Mouse (Mus musculus): ENCODE data around the gene Dmc1. TPM values are rescaled to one million over a fixed set of nuclear protein-coding genes. Genes with fewer than 3 reads are reported as not detected.

Gene Dmc1
- polyA plus RNA-seq, 1 experiment: 0.74 TPM

GRCm38 (mm10) chr15:79630471-79630870 lies 25.6 kb upstream of the Dmc1 start:
- Histone ChIP-seq H3K27me3 (ENCODE audit: control insufficient read depth, insufficient read depth, low read length) (no peaks in the 10 kb centered on the region), H3K4me1 (replicated peaks; ENCODE audit: control insufficient read depth, insufficient read depth, low read length) (no peaks in the 10 kb centered on the region), H3K27ac (ENCODE audit: control insufficient read depth, insufficient read depth, low read length) (no peak overlapping the region), H3K36me3 (ENCODE audit: control insufficient read depth, insufficient read depth, low read length) (no peaks in the 10 kb centered on the region), H3K4me3 (ENCODE audit: control insufficient read depth, insufficient read depth, low read length) (no peak overlapping the region)
- TF ChIP-seq CTCF (IDR thresholded peaks at IDR 0.05; ENCODE audit: borderline replicate concordance, control insufficient read depth, extremely low read depth, insufficient read depth, low read length, poor library complexity) (no peak), POLR2A (IDR thresholded peaks at IDR 0.05; ENCODE audit: control insufficient read depth, extremely low read depth, insufficient read depth, low read length, poor library complexity) (no peak)
- no peak for DNase-seq
- 98% methylated on average over 2 of the region's 2 CpGs for WGBS

GRCm38 (mm10) chr15:79619770-79620414 lies 15.0 kb upstream of the Dmc1 start:
- no peak for DNase-seq
- TF ChIP-seq CTCF (IDR thresholded peaks at IDR 0.05; ENCODE audit: borderline replicate concordance, control insufficient read depth, extremely low read depth, insufficient read depth, low read length, poor library complexity) (no peak), POLR2A (IDR thresholded peaks at IDR 0.05; ENCODE audit: control insufficient read depth, extremely low read depth, insufficient read depth, low read length, poor library complexity) (no peak)
- H3K4me1 ChIP-seq (replicated peaks; ENCODE audit: control insufficient read depth, insufficient read depth, low read length): no peaks in the 10 kb centered on the region
- H3K4me3 ChIP-seq (ENCODE audit: control insufficient read depth, insufficient read depth, low read length): no peak overlapping the region
- no peaks in the 10 kb centered on the region for H3K36me3 ChIP-seq (ENCODE audit: control insufficient read depth, insufficient read depth, low read length)
- no peak overlapping the region for H3K27ac ChIP-seq (ENCODE audit: control insufficient read depth, insufficient read depth, low read length)
- WGBS: 95% methylated on average over 11 of the region's 11 CpGs
- no peaks in the 10 kb centered on the region for H3K27me3 ChIP-seq (ENCODE audit: control insufficient read depth, insufficient read depth, low read length)

- no peak for DNase-seq
- Histone ChIP-seq H3K27me3 (ENCODE audit: control insufficient read depth, insufficient read depth, low read length) (no peaks in the 10 kb centered on the region), H3K36me3 (ENCODE audit: control insufficient read depth, insufficient read depth, low read length) (no peaks in the 10 kb centered on the region), H3K4me3 (ENCODE audit: control insufficient read depth, insufficient read depth, low read length) (no peak overlapping the region), H3K27ac (ENCODE audit: control insufficient read depth, insufficient read depth, low read length) (no peak overlapping the region), H3K4me1 (replicated peaks; ENCODE audit: control insufficient read depth, insufficient read depth, low read length) (no peaks in the 10 kb centered on the region)
- TF ChIP-seq POLR2A (IDR thresholded peaks at IDR 0.05; ENCODE audit: control insufficient read depth, extremely low read depth, insufficient read depth, low read length, poor library complexity) (no peak), CTCF (IDR thresholded peaks at IDR 0.05; ENCODE audit: borderline replicate concordance, control insufficient read depth, extremely low read depth, insufficient read depth, low read length, poor library complexity) (no peak)
- 17% methylated on average over 7 of the region's 7 CpGs for WGBS
Observed at GRCm38 (mm10) chr15:79618456-79618855, 13.5 kb upstream of the Dmc1 start.

- TF ChIP-seq CTCF (IDR thresholded peaks at IDR 0.05; ENCODE audit: borderline replicate concordance, control insufficient read depth, extremely low read depth, insufficient read depth, low read length, poor library complexity) (no peak), POLR2A (IDR thresholded peaks at IDR 0.05; ENCODE audit: control insufficient read depth, extremely low read depth, insufficient read depth, low read length, poor library complexity) (no peak)
- Histone ChIP-seq H3K36me3 (ENCODE audit: control insufficient read depth, insufficient read depth, low read length) (no peaks in the 10 kb centered on the region), H3K27ac (ENCODE audit: control insufficient read depth, insufficient read depth, low read length) (no peak overlapping the region), H3K4me3 (ENCODE audit: control insufficient read depth, insufficient read depth, low read length) (no peak overlapping the region), H3K4me1 (replicated peaks; ENCODE audit: control insufficient read depth, insufficient read depth, low read length) (no peaks in the 10 kb centered on the region), H3K27me3 (ENCODE audit: control insufficient read depth, insufficient read depth, low read length) (no peaks in the 10 kb centered on the region)
- no peak for DNase-seq
- 95% methylated on average over 11 of the region's 11 CpGs for WGBS
Observed at GRCm38 (mm10) chr15:79617135-79617534, 12.2 kb upstream of the Dmc1 start.

GRCm38 (mm10) chr15:79616729-79617128 lies 11.8 kb upstream of the Dmc1 start:
- Histone ChIP-seq H3K27me3 (ENCODE audit: control insufficient read depth, insufficient read depth, low read length) (no peaks in the 10 kb centered on the region), H3K4me3 (ENCODE audit: control insufficient read depth, insufficient read depth, low read length) (no peak overlapping the region), H3K27ac (ENCODE audit: control insufficient read depth, insufficient read depth, low read length) (no peak overlapping the region), H3K4me1 (replicated peaks; ENCODE audit: control insufficient read depth, insufficient read depth, low read length) (no peaks in the 10 kb centered on the region), H3K36me3 (ENCODE audit: control insufficient read depth, insufficient read depth, low read length) (no peaks in the 10 kb centered on the region)
- TF ChIP-seq CTCF (IDR thresholded peaks at IDR 0.05; ENCODE audit: borderline replicate concordance, control insufficient read depth, extremely low read depth, insufficient read depth, low read length, poor library complexity) (no peak), POLR2A (IDR thresholded peaks at IDR 0.05; ENCODE audit: control insufficient read depth, extremely low read depth, insufficient read depth, low read length, poor library complexity) (no peak)
- WGBS: 77% methylated on average over 5 of the region's 5 CpGs
- DNase-seq: no peak

GRCm38 (mm10) chr15:79615501-79615900 lies 10.6 kb upstream of the Dmc1 start:
- TF ChIP-seq CTCF (IDR thresholded peaks at IDR 0.05; ENCODE audit: borderline replicate concordance, control insufficient read depth, extremely low read depth, insufficient read depth, low read length, poor library complexity) (no peak), POLR2A (IDR thresholded peaks at IDR 0.05; ENCODE audit: control insufficient read depth, extremely low read depth, insufficient read depth, low read length, poor library complexity) (no peak)
- Histone ChIP-seq H3K4me3 (ENCODE audit: control insufficient read depth, insufficient read depth, low read length) (no peak overlapping the region), H3K4me1 (replicated peaks; ENCODE audit: control insufficient read depth, insufficient read depth, low read length) (no peaks in the 10 kb centered on the region), H3K36me3 (ENCODE audit: control insufficient read depth, insufficient read depth, low read length) (no peaks in the 10 kb centered on the region), H3K27me3 (ENCODE audit: control insufficient read depth, insufficient read depth, low read length) (no peaks in the 10 kb centered on the region), H3K27ac (ENCODE audit: control insufficient read depth, insufficient read depth, low read length) (no peak overlapping the region)
- 95% methylated on average over 7 of the region's 7 CpGs for WGBS
- DNase-seq: no peak

GRCm38 (mm10) chr15:79609226-79609625 lies 4.3 kb upstream of the Dmc1 start:
- 98% methylated on average over 2 of the region's 2 CpGs for WGBS
- no peaks in the 10 kb centered on the region for H3K36me3 ChIP-seq (ENCODE audit: control insufficient read depth, insufficient read depth, low read length)
- no peak for TF ChIP-seq CTCF (IDR thresholded peaks at IDR 0.05; ENCODE audit: borderline replicate concordance, control insufficient read depth, extremely low read depth, insufficient read depth, low read length, poor library complexity)
- no peak for TF ChIP-seq POLR2A (IDR thresholded peaks at IDR 0.05; ENCODE audit: control insufficient read depth, extremely low read depth, insufficient read depth, low read length, poor library complexity)
- no peak overlapping the region for H3K4me3 ChIP-seq (ENCODE audit: control insufficient read depth, insufficient read depth, low read length)
- no peak overlapping the region for H3K27ac ChIP-seq (ENCODE audit: control insufficient read depth, insufficient read depth, low read length)
- no peak for DNase-seq
- H3K4me1 ChIP-seq (replicated peaks; ENCODE audit: control insufficient read depth, insufficient read depth, low read length): peaks cover 11% of the 10 kb centered on the region
- H3K27me3 ChIP-seq (ENCODE audit: control insufficient read depth, insufficient read depth, low read length): no peaks in the 10 kb centered on the region; the same call in 1 of the 2 replicates
